Mouse (Mus musculus) limb, embryonic 11.5 days (tissue): Measurements from ENCODE around the gene Slc25a41. TPM values are rescaled to one million over a fixed set of nuclear protein-coding genes. Genes with fewer than 3 reads are reported as not detected.

ENCODE experiments used
- ATAC-seq: fragments of 200-750 bp; cut with Nextera tagmentation; 2 replicates; pipeline ENCODE4 v1.8.0; 2017; ENCODE audit warnings: low read depth; ENCODE audit not compliant: insufficient number of reproducible peaks, low FRiP score, low TSS enrichment
- DNase-seq: peaks from one replicate; pipeline ENCODE4 v3.0.0-alpha.2; 2015; ENCODE audit warnings: low spot score
- H3K27ac ChIP-seq: fragments of 300-500 bp; sonication (generic); replicated peaks from 2 replicates; pipeline ENCODE4 v1.5.1; 2014; ENCODE audit warnings: low read depth, mild to moderate bottlenecking, low read length
- H3K27me3 ChIP-seq: fragments of 300-500 bp; sonication (generic); 2 replicates; pipeline ENCODE4 v1.6.1; 2014; ENCODE audit warnings: mild to moderate bottlenecking, low read length, mixed read lengths; ENCODE audit not compliant: control insufficient read depth, insufficient read depth
- H3K36me3 ChIP-seq: fragments of 300-500 bp; sonication (generic); 2 replicates; pipeline ENCODE4 v1.6.1; 2014; ENCODE audit warnings: mild to moderate bottlenecking, low read length, moderate library complexity, mixed read lengths; ENCODE audit not compliant: control insufficient read depth, insufficient read depth
- H3K4me1 ChIP-seq: fragments of 300-500 bp; sonication (generic); 2 replicates; pipeline ENCODE4 v1.6.1; 2014; ENCODE audit warnings: low read length, mixed read lengths; ENCODE audit not compliant: control insufficient read depth, insufficient read depth
- H3K4me2 ChIP-seq: fragments of 300-500 bp; sonication (generic); 2 replicates; pipeline ENCODE4 v1.6.1; 2014; ENCODE audit warnings: low read depth, mild to moderate bottlenecking, moderate library complexity; ENCODE audit not compliant: severe bottlenecking
- H3K4me3 ChIP-seq: fragments of 300-500 bp; sonication (generic); 2 replicates; pipeline ENCODE4 v1.5.1; 2014; ENCODE audit warnings: low read depth, low read length
- H3K9ac ChIP-seq: fragments of 300-500 bp; sonication (generic); 2 replicates; pipeline ENCODE4 v1.6.1; 2014; ENCODE audit warnings: mild to moderate bottlenecking, low read length
- H3K9me3 ChIP-seq: fragments of 300-500 bp; sonication (generic); 2 replicates; pipeline ENCODE4 v1.6.1; 2016; ENCODE audit warnings: low read length; ENCODE audit not compliant: control insufficient read depth
- WGBS: fragments of 180-500 bp; shearing (Covaris S2); extraction: QIAGEN DNeasy Blood & Tissue Kit; methylation state at CpG from one replicate; pipeline ENCODE4 v1.1.7; 2014; 5-methylcytosine and 5-hydroxymethylcytosine counted together
- polyA plus RNA-seq: library from polyadenylated mRNA; unstranded; fragments of >200 nt; fragmentation: Nextera tagmentation; extraction: Ambion mirVana; gene quantifications from 2 replicates; pipeline ENCODE4 v1.2.1, GENCODE M21; 2014

Slc25a41 gene
- polyA plus RNA-seq, 1 experiment from 2014 or later = not detected

GRCm38 (mm10) chr17:56997029-56997667, 44.3 kb downstream of the Slc25a41 start, which contains the start of gene Alkbh7:
Alkbh7 (plus strand) TSS chr17:56997339.
- H3K9me3 ChIP-seq = no peaks in the 10 kb centered on the region
- 0% methylated on average over 38 of the region's 38 CpGs for WGBS
- no peaks in the 10 kb centered on the region for H3K27me3 ChIP-seq
- DNase-seq = peak; percentile 95
- peak within 1 kb of the TSS; percentile 61 for H3K4me3 ChIP-seq
- ATAC-seq = peak; percentile 100
- peak within 1 kb of the TSS; percentile 41 for H3K9ac ChIP-seq
- 0 out of 2 replicates have a peak, but pooled peaks cover 5% of the 10 kb centered on the region for H3K4me1 ChIP-seq
- no peak within 1 kb of the TSS for H3K27ac ChIP-seq
- H3K36me3 ChIP-seq = peaks cover 23% of the 10 kb centered on the region
- peak within 1 kb of the TSS; percentile 60 for H3K4me2 ChIP-seq

GRCm38 (mm10) chr17:56996506-56996905, 44.9 kb downstream of the Slc25a41 start:
- WGBS = 68% methylated on average over 2 of the region's 2 CpGs
- no peak for DNase-seq
- H3K9ac ChIP-seq = no peak overlapping the region
- no peak overlapping the region for H3K4me2 ChIP-seq
- H3K4me1 ChIP-seq = 0 out of 2 replicates have a peak, but pooled peaks cover 5% of the 10 kb centered on the region
- H3K4me3 ChIP-seq = no peak overlapping the region
- H3K9me3 ChIP-seq = no peaks in the 10 kb centered on the region
- H3K27ac ChIP-seq = no peak overlapping the region
- ATAC-seq = no peak; the same call in 1 of the 2 replicates
- H3K27me3 ChIP-seq = no peaks in the 10 kb centered on the region
- H3K36me3 ChIP-seq = peaks cover 23% of the 10 kb centered on the region

DNA sequence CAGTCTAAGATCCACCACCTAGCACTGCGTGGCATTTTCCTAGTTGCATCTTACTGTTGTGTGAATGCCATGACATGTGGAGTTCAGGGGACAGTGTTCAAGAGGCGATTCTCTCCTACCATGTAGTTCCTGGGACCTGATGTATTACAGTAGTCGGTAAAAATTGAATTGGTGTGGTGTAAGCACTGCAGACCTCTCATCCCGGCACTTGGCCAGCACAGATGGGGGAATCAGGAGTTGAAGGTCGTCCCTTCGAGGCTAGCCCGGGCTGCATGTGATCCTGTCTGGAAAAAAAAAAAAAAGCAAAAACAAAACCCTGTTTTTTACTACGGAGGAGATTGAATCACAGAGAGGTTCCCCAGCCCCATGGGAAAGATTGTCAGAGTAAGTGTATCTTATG, 46.4 kb downstream of the Slc25a41 start:
- 90% methylated on average over 8 of the region's 8 CpGs for WGBS
- no peak for DNase-seq
- Histone ChIP-seq H3K4me2 (no peak overlapping the region), H3K4me3 (no peak overlapping the region), H3K9ac (no peak overlapping the region), H3K36me3 (peaks cover 23% of the 10 kb centered on the region), H3K27me3 (no peaks in the 10 kb centered on the region), H3K27ac (no peak overlapping the region), H3K4me1 (peaks cover 10% of the 10 kb centered on the region), H3K9me3 (no peaks in the 10 kb centered on the region)
- ATAC-seq = no peak

DNA sequence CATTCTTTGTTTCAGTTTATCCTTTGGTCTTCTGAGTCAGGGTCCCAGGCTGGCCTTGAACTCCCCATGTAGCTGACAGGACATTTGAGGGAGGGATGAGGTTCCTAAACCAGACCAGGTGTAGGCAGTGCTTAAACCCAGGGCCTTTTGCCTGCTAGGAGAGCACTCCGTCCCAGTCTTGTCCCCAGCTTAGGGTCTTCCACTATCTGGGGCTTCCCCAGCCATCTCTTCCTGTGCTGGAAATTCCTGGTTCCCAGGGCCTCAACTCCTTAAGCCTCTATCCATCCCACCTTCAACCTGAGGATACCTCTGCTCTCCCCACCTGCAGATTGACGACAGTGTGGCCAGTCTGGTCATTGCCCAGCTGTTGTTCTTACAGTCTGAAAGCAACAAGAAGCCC, 50.5 kb downstream of the Slc25a41 start:
- WGBS = 79% methylated on average over 2 of the region's 2 CpGs
- DNase-seq = no peak
- no peaks in the 10 kb centered on the region for H3K9me3 ChIP-seq
- no peaks in the 10 kb centered on the region for H3K27me3 ChIP-seq
- peak overlapping the region; percentile 77 for H3K4me2 ChIP-seq
- 0 out of 2 replicates have a peak overlapping the region, but pooled peaks have one; percentile 17 for H3K9ac ChIP-seq
- no peak overlapping the region for H3K27ac ChIP-seq
- ATAC-seq = no peak
- H3K36me3 ChIP-seq = peaks cover 20% of the 10 kb centered on the region
- H3K4me3 ChIP-seq = peak overlapping the region; percentile 89
- H3K4me1 ChIP-seq = peaks cover 5% of the 10 kb centered on the region

GRCm38 (mm10) chr17:56990115-56990746, 51.2 kb downstream of the Slc25a41 start, which contains the start of gene Clpp:
Clpp (plus strand) TSS chr17:56990305.
- H3K4me3 ChIP-seq = peak within 1 kb of the TSS; percentile 89
- H3K4me2 ChIP-seq = peak within 1 kb of the TSS; percentile 77
- no peaks in the 10 kb centered on the region for H3K27me3 ChIP-seq
- no peak within 1 kb of the TSS; the same call in 1 of the 2 replicates for H3K27ac ChIP-seq
- H3K9me3 ChIP-seq = no peaks in the 10 kb centered on the region
- H3K4me1 ChIP-seq = peaks cover 5% of the 10 kb centered on the region
- under 1% methylated on average over 52 of the region's 52 CpGs for WGBS
- H3K9ac ChIP-seq = peak within 1 kb of the TSS; percentile 83
- DNase-seq (peak; percentile 97), ATAC-seq (peak; percentile 93)
- peaks cover 16% of the 10 kb centered on the region for H3K36me3 ChIP-seq

DNA sequence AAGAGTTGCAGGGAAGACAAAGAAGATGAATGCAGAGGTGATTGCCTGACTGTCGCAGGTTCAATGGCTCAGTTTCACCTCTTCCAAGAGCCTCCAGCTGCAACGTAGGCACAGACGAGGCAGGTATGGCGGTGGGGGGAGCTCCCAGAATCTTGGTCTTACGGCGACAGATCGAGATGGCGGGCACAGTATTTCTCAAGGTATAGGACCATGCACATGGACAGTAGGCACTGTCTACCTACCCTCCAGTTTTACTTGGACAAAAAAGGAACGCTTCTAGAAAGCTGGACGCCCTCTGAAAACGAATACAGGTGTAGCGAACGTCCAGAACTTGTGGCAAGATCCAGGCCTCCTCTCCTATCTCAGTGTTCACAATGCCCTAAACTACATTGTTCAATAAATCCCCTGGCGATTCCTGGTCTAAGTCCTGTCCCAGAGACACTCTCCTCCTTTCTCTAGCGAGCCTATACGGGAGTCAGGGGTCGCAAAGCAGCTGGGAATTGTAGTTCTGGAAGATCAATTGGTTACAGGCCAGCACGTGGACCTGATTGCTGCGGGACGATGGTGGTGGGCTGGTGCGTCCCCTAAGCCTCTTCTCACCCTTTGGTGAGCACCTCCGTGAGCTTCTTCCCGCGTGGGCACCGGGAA, 51.9 kb downstream of the Slc25a41 start:
- DNase-seq (no peak), ATAC-seq (peak; percentile 82)
- Histone ChIP-seq H3K4me2 (peak overlapping the region; percentile 77), H3K9ac (peak overlapping the region; percentile 58), H3K4me1 (peaks cover 5% of the 10 kb centered on the region), H3K36me3 (peaks cover 16% of the 10 kb centered on the region), H3K27ac (no peak overlapping the region), H3K4me3 (peak overlapping the region; percentile 89), H3K27me3 (no peaks in the 10 kb centered on the region), H3K9me3 (no peaks in the 10 kb centered on the region)
- WGBS = 4% methylated on average over 25 of the region's 25 CpGs

DNA sequence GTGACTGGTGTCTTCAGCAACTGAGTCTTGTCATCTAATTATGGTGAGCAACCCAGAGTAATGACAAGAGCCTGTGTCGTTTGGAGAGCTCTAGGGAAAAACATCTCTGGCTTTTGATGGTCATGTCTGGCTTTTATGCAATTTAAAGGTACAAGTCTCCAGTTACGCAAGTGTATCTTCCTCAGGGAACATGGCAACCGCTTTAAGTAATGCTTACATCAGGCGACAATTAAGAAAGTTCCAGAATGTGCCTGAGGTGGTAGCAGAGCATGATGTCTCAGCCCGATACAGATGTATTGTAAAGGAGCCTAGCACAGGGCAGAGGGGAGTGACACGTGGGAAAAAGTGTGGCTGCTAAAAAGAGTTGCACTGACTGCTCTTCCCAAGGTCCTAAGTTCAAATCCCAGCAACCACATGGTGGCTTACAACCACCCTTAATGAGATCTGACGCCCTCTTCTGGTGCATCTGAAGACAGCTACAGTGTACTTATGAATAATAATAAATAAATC, 52.5 kb downstream of the Slc25a41 start:
- DNase-seq (no peak), ATAC-seq (no peak)
- no peak overlapping the region for H3K27ac ChIP-seq
- H3K4me1 ChIP-seq = peaks cover 5% of the 10 kb centered on the region
- no peak overlapping the region for H3K4me3 ChIP-seq
- H3K9ac ChIP-seq = no peak overlapping the region; the same call in 1 of the 2 replicates
- H3K27me3 ChIP-seq = no peaks in the 10 kb centered on the region
- peaks cover 12% of the 10 kb centered on the region for H3K36me3 ChIP-seq
- 77% methylated on average over 7 of the region's 7 CpGs for WGBS
- no peaks in the 10 kb centered on the region for H3K9me3 ChIP-seq
- peak overlapping the region; percentile 77 for H3K4me2 ChIP-seq

DNA sequence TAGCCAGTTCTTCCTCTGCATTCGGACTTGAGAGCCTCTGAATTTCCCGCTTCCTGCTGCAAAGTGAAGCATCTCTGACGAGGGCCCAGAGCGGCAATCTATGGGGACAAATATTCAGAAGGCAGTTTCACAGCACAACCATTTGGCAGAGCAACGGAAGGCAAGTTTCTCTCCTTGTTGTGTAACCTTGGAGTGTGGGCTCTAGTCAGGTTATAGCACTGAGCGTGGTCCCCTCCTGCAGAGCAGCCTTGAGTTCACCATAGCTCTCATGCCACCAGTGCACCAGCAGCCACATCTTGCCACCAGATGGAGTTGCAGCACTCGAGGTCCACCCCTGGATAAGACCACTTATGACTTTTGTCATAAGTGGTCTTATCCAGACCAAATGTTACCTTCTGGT, 53.0 kb downstream of the Slc25a41 start:
- DNase-seq (no peak), ATAC-seq (no peak)
- Histone ChIP-seq H3K9ac (no peak overlapping the region), H3K27me3 (no peaks in the 10 kb centered on the region), H3K27ac (no peak overlapping the region), H3K4me3 (no peak overlapping the region), H3K9me3 (no peaks in the 10 kb centered on the region), H3K36me3 (peaks cover 8% of the 10 kb centered on the region), H3K4me2 (no peak overlapping the region), H3K4me1 (peaks cover 5% of the 10 kb centered on the region)
- WGBS = 81% methylated on average over 7 of the region's 7 CpGs
